Mouse (Mus musculus): ENCODE measurements around the gene Lancl3. TPM values are rescaled to one million over a fixed set of nuclear protein-coding genes. Genes with fewer than 3 reads are reported as not detected.

The Lancl3 gene
- total and polyA plus RNA-seq, 3 experiments, result 0.53 to 5.4 (median 4.2) TPM

GRCm38 (mm10) chrX:9202781-9203405 is 3.2 kb downstream of the Lancl3 start:
- H3K36me3 ChIP-seq (ENCODE audit: control insufficient read depth, insufficient read depth, low read length), result peaks cover 2% of the 10 kb centered on the region; the same call in 1 of the 2 replicates
- no peaks in the 10 kb centered on the region for H3K79me2 ChIP-seq (replicated peaks; ENCODE audit: control insufficient read depth, insufficient read depth, low read length)
- peaks cover 3% of the 10 kb centered on the region for H3K4me1 ChIP-seq (ENCODE audit: control insufficient read depth, insufficient read depth, low read length)
- WGBS, result 29% methylated on average over 7 of the region's 7 CpGs
- no peak overlapping the region for H3K9ac ChIP-seq (ENCODE audit: low read depth, low read length)
- DNase-seq, result peak; percentile 27 to 39
- no peak overlapping the region for H3K4me3 ChIP-seq
- TF ChIP-seq EP300 (IDR thresholded peaks at IDR 0.05; ENCODE audit: insufficient read depth, low read depth, low read length), result peak; percentile 61; the same call in 1 of the 2 replicates
- no peak for TF ChIP-seq POLR2A (IDR thresholded peaks at IDR 0.05; ENCODE audit: insufficient read depth, low read depth, low read length)
- no peak for TF ChIP-seq CTCF (IDR thresholded peaks at IDR 0.05)
- peak overlapping the region; percentile 64 for H3K27ac ChIP-seq
- intact Hi-C loops (cut with DNase I), result no loop called here
- H3K27me3 ChIP-seq (ENCODE audit: control insufficient read depth, insufficient read depth, low read length), result 0 out of 2 replicates have a peak, but pooled peaks cover 1% of the 10 kb centered on the region

- peaks cover 3% of the 10 kb centered on the region for H3K4me1 ChIP-seq (ENCODE audit: control insufficient read depth, insufficient read depth, low read length)
- no peak overlapping the region for H3K9ac ChIP-seq (ENCODE audit: low read depth, low read length)
- H3K27me3 ChIP-seq (ENCODE audit: control insufficient read depth, insufficient read depth, low read length), result no peaks in the 10 kb centered on the region
- 45% methylated on average over 2 of the region's 2 CpGs for WGBS
- H3K36me3 ChIP-seq (ENCODE audit: control insufficient read depth, insufficient read depth, low read length), result peaks cover 2% of the 10 kb centered on the region; the same call in 1 of the 2 replicates
- H3K4me3 ChIP-seq, result no peak overlapping the region
- no peaks in the 10 kb centered on the region for H3K79me2 ChIP-seq (replicated peaks; ENCODE audit: control insufficient read depth, insufficient read depth, low read length)
- DNase-seq, result peak in 1 of 2 experiments; percentile 11
- peak overlapping the region; percentile 18 for H3K27ac ChIP-seq
- intact Hi-C loops (cut with DNase I), result no loop called here
- TF ChIP-seq POLR2A (IDR thresholded peaks at IDR 0.05; ENCODE audit: insufficient read depth, low read depth, low read length), result 0 out of 2 replicates have a peak, but pooled peaks have one; percentile 16
- TF ChIP-seq CTCF (IDR thresholded peaks at IDR 0.05), result no peak
These were observed 5.4 kb downstream of the Lancl3 start for GRCm38 (mm10) chrX:9205121-9205520.

GRCm38 (mm10) chrX:9216244-9216643 is 16.5 kb downstream of the Lancl3 start:
- 92% methylated on average over 2 of the region's 2 CpGs for WGBS
- H3K4me3 ChIP-seq, result no peak overlapping the region
- no peak for DNase-seq
- intact Hi-C loops (cut with DNase I), result no loop called here
- no peaks in the 10 kb centered on the region for H3K36me3 ChIP-seq (ENCODE audit: control insufficient read depth, insufficient read depth, low read length)
- H3K27me3 ChIP-seq (ENCODE audit: control insufficient read depth, insufficient read depth, low read length), result no peaks in the 10 kb centered on the region
- TF ChIP-seq CTCF (IDR thresholded peaks at IDR 0.05) (peak; percentile 59), EP300 (IDR thresholded peaks at IDR 0.05; ENCODE audit: insufficient read depth, low read depth, low read length) (no peak)
- no peak overlapping the region for H3K27ac ChIP-seq
- no peak overlapping the region for H3K9ac ChIP-seq (ENCODE audit: low read depth, low read length)
- H3K4me1 ChIP-seq (ENCODE audit: control insufficient read depth, insufficient read depth, low read length), result no peaks in the 10 kb centered on the region; the same call in none of the 2 replicates
- no peaks in the 10 kb centered on the region for H3K79me2 ChIP-seq (replicated peaks; ENCODE audit: control insufficient read depth, insufficient read depth, low read length)

GRCm38 (mm10) chrX:9219570-9219969 is 19.9 kb downstream of the Lancl3 start:
- no peaks in the 10 kb centered on the region for H3K36me3 ChIP-seq (ENCODE audit: control insufficient read depth, insufficient read depth, low read length)
- no peak overlapping the region for H3K9ac ChIP-seq (ENCODE audit: low read depth, low read length)
- no peaks in the 10 kb centered on the region; the same call in none of the 2 replicates for H3K4me1 ChIP-seq (ENCODE audit: control insufficient read depth, insufficient read depth, low read length)
- H3K4me3 ChIP-seq, result no peak overlapping the region
- intact Hi-C loops (cut with DNase I), result no loop called here
- no peaks in the 10 kb centered on the region for H3K27me3 ChIP-seq (ENCODE audit: control insufficient read depth, insufficient read depth, low read length)
- H3K27ac ChIP-seq, result no peak overlapping the region
- DNase-seq, result no peak
- no peaks in the 10 kb centered on the region for H3K79me2 ChIP-seq (replicated peaks; ENCODE audit: control insufficient read depth, insufficient read depth, low read length)
- WGBS, result 71% methylated on average over 3 of the region's 3 CpGs
- no peak for TF ChIP-seq POLR2A (IDR thresholded peaks at IDR 0.05; ENCODE audit: insufficient read depth, low read depth, low read length)
- TF ChIP-seq EP300 (IDR thresholded peaks at IDR 0.05; ENCODE audit: insufficient read depth, low read depth, low read length), result no peak
- TF ChIP-seq CTCF (IDR thresholded peaks at IDR 0.05), result no peak

- peak; percentile 31 to 33 for DNase-seq
- no peak overlapping the region for H3K27ac ChIP-seq
- no peaks in the 10 kb centered on the region; the same call in none of the 2 replicates for H3K4me1 ChIP-seq (ENCODE audit: control insufficient read depth, insufficient read depth, low read length)
- H3K9ac ChIP-seq (ENCODE audit: low read depth, low read length), result no peak overlapping the region
- H3K79me2 ChIP-seq (replicated peaks; ENCODE audit: control insufficient read depth, insufficient read depth, low read length), result no peaks in the 10 kb centered on the region
- no peaks in the 10 kb centered on the region for H3K27me3 ChIP-seq (ENCODE audit: control insufficient read depth, insufficient read depth, low read length)
- TF ChIP-seq CTCF (IDR thresholded peaks at IDR 0.05) (peak; percentile 66), POLR2A (IDR thresholded peaks at IDR 0.05; ENCODE audit: insufficient read depth, low read depth, low read length) (no peak)
- no peaks in the 10 kb centered on the region for H3K36me3 ChIP-seq (ENCODE audit: control insufficient read depth, insufficient read depth, low read length)
- intact Hi-C loops (cut with DNase I), result loop anchor here (1.0 to 5.0 kb wide), 2 partner anchors 21 to 94 kb away; no protein-coding TSS in a partner anchor
- WGBS, result 29% methylated on average over 6 of the region's 6 CpGs
- no peak overlapping the region for H3K4me3 ChIP-seq
These were observed 21.5 kb downstream of the Lancl3 start for GRCm38 (mm10) chrX:9221206-9221605.

- Histone ChIP-seq H3K4me3 (no peak overlapping the region), H3K9ac (ENCODE audit: low read depth, low read length) (no peak overlapping the region), H3K27me3 (ENCODE audit: control insufficient read depth, insufficient read depth, low read length) (no peaks in the 10 kb centered on the region), H3K79me2 (replicated peaks; ENCODE audit: control insufficient read depth, insufficient read depth, low read length) (no peaks in the 10 kb centered on the region), H3K27ac (no peak overlapping the region), H3K36me3 (ENCODE audit: control insufficient read depth, insufficient read depth, low read length) (no peaks in the 10 kb centered on the region), H3K4me1 (ENCODE audit: control insufficient read depth, insufficient read depth, low read length) (no peaks in the 10 kb centered on the region; the same call in none of the 2 replicates)
- DNase-seq, result no peak
- 72% methylated on average over 4 of the region's 4 CpGs for whole genome bisulfite sequencing
- intact Hi-C loops (cut with DNase I), result loop anchor here (1.0 to 5.0 kb wide), 3 partner anchors 21 to 94 kb away; no protein-coding TSS in a partner anchor
- TF ChIP-seq CTCF (IDR thresholded peaks at IDR 0.05) (no peak), POLR2A (IDR thresholded peaks at IDR 0.05; ENCODE audit: insufficient read depth, low read depth, low read length) (no peak), EP300 (IDR thresholded peaks at IDR 0.05; ENCODE audit: insufficient read depth, low read depth, low read length) (no peak)
These were observed 22.0 kb downstream of the Lancl3 start for GRCm38 (mm10) chrX:9221736-9222135.

All from heart, adult 2 months (tissue).